Mouse (Mus musculus): Measurements from ENCODE around the gene Spire2.

GRCm38 (mm10) chr8:123328552-123328951, 4.0 kb upstream of the Spire2 start:
- no peak for TF ChIP-seq CTCF (IDR thresholded peaks at IDR 0.05; ENCODE audit: insufficient read depth, low read depth, low read length)
- TF ChIP-seq POLR2A (IDR thresholded peaks at IDR 0.05; ENCODE audit: insufficient read depth, low read depth, low read length) = no peak

Measured in olfactory bulb, adult 2 months (tissue).